Mouse (Mus musculus) cerebellum, adult 18-20 months (tissue): ENCODE measurements at regions not wholly inside any gene's neighbourhood (a gene's known extent, or its start where the extent isn't known, plus 50 kb on each side); places are given as distances from the start of the nearest gene placed in this dataset.

Source experiments
- DNase-seq, 2 experiments: peaks; one replicate each; pipeline ENCODE4 v3.0.0; 2021

DNA sequence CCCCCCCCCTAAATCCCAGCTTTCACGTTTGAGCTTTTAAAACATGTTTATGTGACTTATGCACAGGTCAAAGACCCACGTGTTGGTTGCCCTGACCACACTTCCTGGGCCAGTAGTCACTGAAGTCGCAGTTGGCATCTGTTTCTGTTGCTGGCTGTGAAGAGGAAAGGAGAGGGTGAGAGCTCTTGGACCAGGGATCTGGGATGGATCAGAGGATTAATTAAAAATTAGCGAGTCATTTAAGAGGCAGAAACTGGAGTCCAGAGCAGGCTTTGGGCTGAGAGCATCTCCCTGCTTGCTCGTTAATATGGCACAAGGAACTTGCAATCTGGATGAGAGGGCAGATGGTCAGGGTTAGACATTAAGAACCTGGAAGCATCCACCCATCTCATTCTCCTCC lies 59.1 kb upstream of the Syt6 start:
- DNase-seq: no peak

DNA sequence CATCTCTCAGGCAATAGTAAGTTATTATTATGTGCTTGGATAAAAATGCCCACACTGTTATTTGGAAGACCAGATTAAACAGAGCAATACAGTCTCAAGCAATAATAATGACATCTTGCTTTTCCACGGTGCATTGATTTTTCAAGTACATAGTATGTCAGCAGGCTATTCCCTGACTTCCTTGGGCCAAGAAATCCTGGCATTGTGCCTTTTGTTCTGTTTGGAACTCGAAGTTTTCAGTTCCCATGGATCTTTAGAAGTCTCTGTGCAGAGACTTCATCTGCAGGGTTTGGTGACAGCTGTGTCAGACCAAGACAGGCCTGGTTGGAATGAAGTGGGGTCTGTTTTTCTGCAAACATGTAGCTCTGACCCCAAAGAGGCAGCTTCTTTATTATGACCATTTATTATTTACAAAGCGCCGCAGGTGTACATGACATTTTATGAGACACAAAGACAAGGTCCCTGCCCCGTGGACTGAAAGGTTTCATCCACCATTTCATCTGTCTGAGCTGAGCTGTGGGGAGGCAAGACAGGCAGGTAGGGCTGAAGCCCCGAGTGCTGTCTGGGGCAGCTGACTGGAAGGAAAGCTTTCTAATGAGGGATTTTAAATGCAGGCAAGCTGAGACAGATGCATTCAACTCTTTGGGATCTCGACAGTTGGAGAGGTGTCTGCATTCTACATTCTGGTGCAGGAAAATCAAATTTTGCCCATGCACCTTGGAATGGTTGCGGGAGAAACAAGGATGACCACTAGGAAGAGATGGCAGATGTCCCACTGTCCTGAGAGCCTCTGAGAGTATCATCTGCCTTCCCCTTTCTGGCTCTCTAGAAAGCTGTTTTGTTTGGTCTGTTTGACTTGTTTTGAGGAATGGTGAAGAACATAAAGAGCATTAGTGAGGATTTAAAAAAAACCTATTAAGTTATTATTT lies 57.4 kb upstream of the Syt6 start:
- peak; percentile 56 to 65 for DNase-seq

DNA sequence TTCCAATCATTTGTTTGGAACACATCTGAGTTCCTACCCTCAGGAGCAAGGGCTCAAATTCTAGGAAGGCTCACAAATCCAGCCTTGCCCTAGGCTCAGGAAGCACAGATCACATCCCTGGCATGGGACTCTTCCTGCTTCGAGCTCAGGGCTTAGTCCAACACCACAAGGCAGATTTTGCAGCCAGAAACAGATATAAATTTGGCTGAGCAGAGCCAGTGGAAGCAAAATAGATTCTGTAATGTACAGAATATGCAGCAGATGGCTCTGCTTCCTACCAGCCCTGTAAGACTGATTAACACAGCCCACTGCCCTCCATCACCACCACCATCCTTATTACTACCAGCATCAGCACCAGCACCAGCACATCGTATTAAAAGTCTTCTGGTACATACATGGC lies 56.4 kb upstream of the Syt6 start:
- DNase-seq: peak; percentile 61 to 69
